Mouse (Mus musculus): ENCODE results near the gene Fbxo11.

DNA sequence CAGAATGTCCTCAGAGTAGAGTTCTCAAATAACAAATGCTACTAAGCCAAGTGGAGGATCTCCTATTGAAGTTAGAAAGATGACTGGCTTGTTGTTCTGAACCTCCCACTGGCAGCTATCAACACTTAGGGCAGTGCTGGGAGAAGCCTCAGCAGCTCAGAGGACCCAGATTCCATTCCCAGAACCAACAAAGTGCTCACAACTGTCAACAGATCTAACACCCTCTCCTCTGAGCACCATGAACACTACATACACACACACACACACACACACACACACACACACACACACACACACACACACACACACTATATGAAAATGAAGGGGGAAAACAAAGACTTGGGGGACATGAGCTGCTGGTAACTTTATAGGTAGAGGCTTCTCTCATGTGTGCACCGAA, 60.2 kb downstream of the Fbxo11 start:
- TF ChIP-seq POLR2A (IDR thresholded peaks at IDR 0.05; ENCODE audit: control insufficient read depth, extremely low read depth, insufficient read depth, low read length, poor library complexity) (no peak), CTCF (IDR thresholded peaks at IDR 0.05; ENCODE audit: borderline replicate concordance, control insufficient read depth, extremely low read depth, insufficient read depth, low read length, poor library complexity) (no peak)
